Mouse (Mus musculus) mouse trophoblast stem cell (cell line): Measurements from ENCODE around the gene Grap2.

Experiments used
- in situ Hi-C, 2 experiments: fragments of 300-500 bp; cut with MseI, MboI; formaldehyde crosslinking; loops; 2 replicates in 1 of 2; 3 replicates in 1 of 2; pipeline ENCODE4 v1.15.1; 2025

The Grap2 gene

GRCm38 (mm10) chr15:80634391-80635193, 62.2 kb downstream of the Grap2 start:
- in situ Hi-C loops = loop anchor here in 1 of 2 experiments (5.0 kb wide), 1 partner anchor 68 kb away; no protein-coding TSS in a partner anchor

- in situ Hi-C loops = no loop called here
Measured at GRCm38 (mm10) chr15:80636757-80637372, 64.5 kb downstream of the Grap2 start.

GRCm38 (mm10) chr15:80639071-80639702, 66.8 kb downstream of the Grap2 start:
- in situ Hi-C loops = no loop called here

- in situ Hi-C loops = loop anchor here in 1 of 2 experiments (5.0 kb wide), 1 partner anchor 47 kb away; no protein-coding TSS in a partner anchor
Measured at GRCm38 (mm10) chr15:80639874-80640273, 67.5 kb downstream of the Grap2 start.

- in situ Hi-C loops = loop anchor here in 1 of 2 experiments (5.0 kb wide), 1 partner anchor 45 kb away; no protein-coding TSS in a partner anchor
Measured at GRCm38 (mm10) chr15:80641702-80642435, 69.5 kb downstream of the Grap2 start.

GRCm38 (mm10) chr15:80645006-80645797, 72.8 kb downstream of the Grap2 start:
- in situ Hi-C loops = no loop called here

- in situ Hi-C loops = no loop called here
Measured at GRCm38 (mm10) chr15:80648977-80649606, 76.7 kb downstream of the Grap2 start.

GRCm38 (mm10) chr15:80650412-80650811, 78.0 kb downstream of the Grap2 start:
- in situ Hi-C loops = no loop called here

GRCm38 (mm10) chr15:80653865-80654264, 81.5 kb downstream of the Grap2 start:
- in situ Hi-C loops = no loop called here

- in situ Hi-C loops = no loop called here
Measured at GRCm38 (mm10) chr15:80658815-80659471, 86.5 kb downstream of the Grap2 start.

- in situ Hi-C loops = no loop called here
Measured at GRCm38 (mm10) chr15:80660963-80661362, 88.6 kb downstream of the Grap2 start.

GRCm38 (mm10) chr15:80664444-80664843, 92.0 kb downstream of the Grap2 start:
- in situ Hi-C loops = no loop called here

- in situ Hi-C loops = no loop called here
Measured at GRCm38 (mm10) chr15:80671295-80672252, 99.2 kb downstream of the Grap2 start, which contains the start of gene Fam83f. Gene Fam83f (plus strand): TSS chr15:80671847.

GRCm38 (mm10) chr15:80672810-80673209, 100.4 kb downstream of the Grap2 start:
- in situ Hi-C loops = no loop called here

GRCm38 (mm10) chr15:80673337-80674095, 101.1 kb downstream of the Grap2 start:
- in situ Hi-C loops = no loop called here

- in situ Hi-C loops = no loop called here
Measured at GRCm38 (mm10) chr15:80674700-80675099, 102.3 kb downstream of the Grap2 start.

GRCm38 (mm10) chr15:80679515-80680215, 107.3 kb downstream of the Grap2 start:
- in situ Hi-C loops = no loop called here
